Mouse (Mus musculus): ENCODE measurements around the gene Btg2. TPM values are rescaled to one million over a fixed set of nuclear protein-coding genes. Genes with fewer than 3 reads are reported as not detected.
A peak's percentile ranks its signal among the peaks of the same experiment; 100 is the strongest.

Btg2 gene
- total and polyA plus RNA-seq, 3 experiments: 18.9 to 55.2 (median 20.3) TPM

GRCm38 (mm10) chr1:134097956-134098725 is 19.2 kb upstream of the Btg2 start:
- DNase-seq: peak; percentile 76

DNA sequence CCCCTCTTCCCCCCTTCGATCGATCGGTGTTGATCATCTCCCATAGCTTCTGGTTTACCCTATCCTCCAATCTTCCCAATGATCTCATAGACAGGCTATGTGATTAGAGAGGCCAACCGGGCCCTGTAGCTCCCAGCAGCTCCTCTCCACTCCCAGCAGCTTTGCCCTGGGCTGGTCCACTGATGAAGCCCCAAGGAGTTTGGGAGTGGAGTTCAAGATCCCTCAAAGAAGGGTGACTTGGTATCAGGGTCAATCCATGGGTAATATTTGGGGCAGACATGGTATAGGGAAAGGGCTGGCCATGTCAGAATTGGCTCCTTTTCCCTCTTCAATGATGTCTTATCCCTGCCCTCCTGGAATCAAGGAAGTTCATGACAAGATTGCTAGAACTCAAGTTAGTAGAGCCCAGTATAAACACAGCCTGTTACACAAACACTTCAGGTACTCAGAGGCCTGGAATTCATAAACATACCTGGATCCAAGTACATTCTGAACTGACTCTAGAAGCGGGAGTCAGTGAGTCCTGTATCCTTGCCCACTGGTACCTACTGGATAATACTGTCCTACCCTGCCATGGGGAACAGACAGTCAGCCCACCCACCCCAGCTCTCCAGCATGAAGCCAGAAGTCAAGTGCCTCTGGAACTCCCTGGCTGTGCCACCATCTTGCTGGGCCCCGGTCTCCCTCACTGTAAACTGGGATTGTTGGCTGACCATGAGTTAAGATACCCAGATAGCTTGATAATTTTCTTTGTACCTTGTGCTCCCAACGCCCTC is 18.3 kb upstream of the Btg2 start:
- DNase-seq: no peak

DNA sequence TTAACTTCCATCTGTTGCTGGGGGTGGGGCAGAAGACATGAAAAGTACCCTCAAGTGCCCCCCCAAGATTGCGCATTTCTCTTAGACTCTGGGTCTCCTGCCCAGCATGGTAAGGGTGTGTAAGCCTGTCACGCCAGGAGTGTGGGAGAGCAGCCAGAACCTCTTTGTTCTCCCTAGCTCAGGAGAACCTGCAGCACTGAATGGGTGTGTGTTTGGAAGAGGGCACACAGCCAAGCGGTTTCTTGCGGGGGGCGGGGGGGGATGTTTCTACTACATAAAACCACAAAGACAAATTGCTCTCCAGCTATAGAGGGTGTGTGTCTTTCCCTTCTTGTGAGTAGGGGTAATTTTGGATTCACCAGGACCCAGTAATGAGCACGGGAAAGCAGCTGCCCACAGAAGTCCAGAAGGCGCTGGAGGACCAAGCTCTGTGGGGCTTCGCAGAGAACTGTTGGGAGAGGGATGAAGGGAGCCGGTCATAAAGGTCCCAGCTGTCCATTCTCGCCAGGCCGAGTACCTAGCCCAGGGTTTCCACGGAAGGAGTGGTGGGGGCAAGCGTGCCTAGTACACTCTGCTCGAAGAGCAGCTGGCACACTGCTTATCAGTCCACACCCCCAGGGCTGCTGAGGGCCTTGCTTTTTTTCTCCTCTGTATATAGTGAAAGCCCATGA is 17.5 kb upstream of the Btg2 start:
- no peak for DNase-seq

GRCm38 (mm10) chr1:134095721-134096120 is 16.8 kb upstream of the Btg2 start:
- no peak for DNase-seq

DNA sequence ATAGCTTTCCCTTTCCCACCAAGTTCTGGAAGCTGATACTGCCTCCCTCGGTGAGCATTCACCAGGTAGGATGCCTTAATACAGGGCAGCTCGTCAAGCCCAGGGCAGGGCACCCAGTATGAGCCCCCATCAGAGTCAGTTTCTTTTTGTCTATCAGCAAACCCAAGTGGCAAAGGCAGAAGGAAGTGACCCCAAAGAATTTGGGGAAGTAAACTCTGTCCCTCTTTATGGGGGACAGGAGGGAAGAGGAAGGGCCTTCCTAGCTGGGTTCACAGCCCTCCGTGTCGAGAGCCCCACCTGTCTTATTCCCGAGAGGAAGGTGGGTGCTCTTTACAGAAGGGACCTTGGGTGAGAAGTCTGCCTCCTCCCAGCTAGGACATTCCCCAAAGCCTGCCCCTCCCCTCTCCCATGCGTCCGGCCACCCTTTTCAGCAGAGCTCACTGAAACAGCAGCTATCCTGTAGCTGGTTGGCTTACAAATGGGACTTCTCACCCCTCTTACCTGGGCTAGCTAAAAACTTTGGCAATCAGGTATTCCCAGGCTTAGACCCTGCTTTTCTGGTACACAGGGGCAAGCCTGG is 16.2 kb upstream of the Btg2 start:
- DNase-seq: no peak

DNA sequence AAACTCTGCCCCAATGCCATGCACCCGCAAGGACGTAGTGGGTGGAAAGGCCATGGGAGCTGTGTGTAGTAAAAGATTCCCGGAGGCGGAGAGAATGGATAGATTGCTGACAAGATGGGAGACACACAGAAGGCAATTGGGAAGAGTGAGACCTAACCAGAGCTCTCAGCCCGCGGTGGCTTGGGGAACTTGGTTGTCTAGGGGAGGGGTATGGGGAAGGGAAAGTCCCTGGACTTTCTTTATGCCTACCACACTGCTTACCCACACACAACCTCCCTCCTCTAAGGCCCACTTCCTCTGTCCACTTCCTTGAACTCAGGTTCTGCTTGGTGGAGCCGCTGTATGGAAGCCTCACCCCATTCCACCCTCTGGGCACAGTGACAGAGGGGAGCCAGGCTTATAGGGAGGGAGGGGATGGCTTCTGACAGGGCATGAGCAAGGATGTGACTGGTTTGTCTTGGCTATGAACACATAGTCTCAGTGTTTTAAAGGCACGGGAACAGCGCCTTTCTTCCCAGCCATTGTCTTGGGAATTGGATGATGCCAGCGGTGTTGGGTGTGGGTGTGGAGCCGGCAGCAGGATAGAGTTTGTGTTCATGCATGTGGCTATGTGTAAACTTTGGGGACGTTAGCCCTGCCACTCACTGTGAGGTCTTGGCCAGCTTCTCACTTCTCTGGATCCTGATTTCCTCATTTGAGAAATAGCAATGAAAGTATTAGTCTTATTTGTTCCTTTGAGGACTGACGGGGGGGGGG is 15.0 kb upstream of the Btg2 start:
- peak; percentile 47 for DNase-seq

DNA sequence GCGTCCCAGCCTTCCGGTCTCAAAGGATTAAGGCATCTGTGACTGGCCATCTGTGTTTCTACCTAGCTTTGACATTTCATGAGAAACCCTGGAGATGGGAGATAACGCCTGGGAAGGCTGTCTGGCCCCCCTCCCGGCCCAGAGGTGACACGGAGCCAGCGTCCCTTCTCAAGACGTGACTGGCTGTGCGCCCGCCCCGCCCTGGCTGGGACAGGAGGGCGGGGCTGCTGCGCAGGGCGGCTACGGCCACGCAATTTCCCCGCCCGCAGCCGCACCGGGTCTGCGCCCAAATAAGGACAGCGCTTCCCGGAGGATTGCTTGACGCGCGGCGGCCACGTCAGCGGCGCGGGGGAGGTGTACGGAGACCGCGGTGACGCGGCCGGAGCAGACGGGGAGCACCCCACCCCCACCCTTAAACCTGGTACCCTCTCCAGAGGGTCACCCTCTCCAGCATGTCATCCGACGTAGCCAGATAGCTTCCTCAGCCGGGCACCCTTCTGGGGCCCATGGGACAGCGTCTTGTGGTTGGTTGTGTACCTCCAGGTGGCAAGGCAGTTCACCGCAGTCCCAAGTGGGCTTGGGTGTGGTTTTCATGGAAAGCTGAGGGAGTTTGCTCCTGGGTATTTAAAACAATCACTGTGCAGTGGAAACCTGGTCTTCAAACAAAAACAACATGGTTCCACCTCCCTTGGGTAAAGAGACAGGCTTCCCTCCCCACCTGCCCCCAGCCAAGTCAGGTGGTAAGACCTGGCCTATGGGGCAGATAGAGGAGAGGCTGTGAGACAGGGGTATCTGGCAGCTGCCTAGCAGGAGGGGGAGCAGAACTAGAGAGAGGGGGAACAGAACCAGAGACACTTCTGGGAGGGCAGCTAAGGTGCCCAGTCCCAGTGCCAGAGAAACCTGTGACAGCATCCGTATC is 14.2 kb upstream of the Btg2 start:
- peak; percentile 97 for DNase-seq

DNA sequence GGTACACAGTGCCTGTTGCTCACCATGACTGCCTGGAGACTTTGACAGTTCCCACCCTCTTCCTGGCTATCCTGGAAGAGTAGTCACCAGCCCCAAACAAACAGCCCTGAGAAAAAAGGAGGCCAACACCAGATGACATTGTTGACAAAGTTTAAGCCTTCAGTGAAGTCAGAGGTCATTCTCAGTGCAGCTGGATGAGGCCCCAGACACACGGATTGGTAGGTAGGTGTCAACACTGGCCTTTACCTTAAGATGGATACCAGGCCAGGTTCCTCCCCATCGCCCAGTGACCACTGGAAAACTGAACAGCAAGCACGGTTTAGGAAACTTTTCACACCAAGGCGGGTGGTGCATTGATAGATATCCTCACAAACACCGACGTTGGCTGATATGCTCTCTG is 13.4 kb upstream of the Btg2 start:
- no peak for DNase-seq

GRCm38 (mm10) chr1:134091851-134092250 is 12.9 kb upstream of the Btg2 start:
- peak; percentile 56 for DNase-seq

- no peak for DNase-seq
Measured at GRCm38 (mm10) chr1:134089074-134089473, 10.2 kb upstream of the Btg2 start.

DNA sequence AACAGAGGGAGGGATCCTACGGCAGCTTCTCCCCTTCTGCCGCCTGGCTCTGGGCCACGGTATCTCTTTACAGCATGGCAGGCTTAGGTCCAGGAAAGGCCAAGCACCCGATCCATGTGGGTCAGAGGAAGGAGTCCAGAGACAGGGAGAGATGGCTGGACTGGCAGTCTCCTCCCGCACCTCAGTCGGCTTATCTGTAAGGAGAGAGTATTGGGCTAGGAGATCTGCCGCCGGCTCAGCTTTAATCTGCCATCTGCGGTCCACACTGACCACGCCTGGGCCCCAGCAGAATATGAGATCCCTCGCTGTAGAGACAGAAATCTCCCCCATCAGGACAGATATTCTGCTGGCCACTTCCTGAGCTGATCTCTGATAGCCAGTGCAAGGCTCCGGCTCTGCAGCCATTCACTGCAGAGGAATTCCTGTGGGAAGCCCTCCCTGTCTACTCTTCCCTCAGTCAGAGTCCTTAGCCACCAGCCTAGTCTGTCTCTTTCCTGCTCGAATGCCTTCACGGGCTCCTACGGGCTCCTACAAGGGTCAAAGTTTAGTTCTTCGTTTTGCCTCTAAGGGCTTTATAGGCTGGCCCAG is 8.0 kb upstream of the Btg2 start:
- DNase-seq: no peak

- DNase-seq: no peak
Measured at GRCm38 (mm10) chr1:134086017-134086416, 7.1 kb upstream of the Btg2 start.

DNA sequence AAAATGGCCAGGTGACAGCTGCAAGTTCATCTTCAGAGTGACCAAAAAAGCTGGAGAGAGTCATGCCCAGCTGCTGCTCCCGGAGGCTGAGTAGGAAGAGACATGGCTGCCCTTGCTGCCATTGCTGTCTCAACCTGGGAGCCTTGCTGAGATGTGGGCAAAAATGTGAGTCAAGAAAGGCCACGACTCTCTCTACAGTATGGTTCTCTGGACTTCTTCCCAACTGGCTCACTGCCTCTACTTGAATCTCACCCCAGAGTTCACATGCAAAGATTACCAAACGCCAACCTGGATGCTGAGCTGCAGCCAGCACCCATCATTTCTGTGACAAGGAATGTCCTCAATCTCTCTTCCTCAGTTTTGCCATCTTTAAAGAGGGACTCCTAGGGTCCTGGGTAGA is 5.2 kb upstream of the Btg2 start:
- no peak for DNase-seq

DNA sequence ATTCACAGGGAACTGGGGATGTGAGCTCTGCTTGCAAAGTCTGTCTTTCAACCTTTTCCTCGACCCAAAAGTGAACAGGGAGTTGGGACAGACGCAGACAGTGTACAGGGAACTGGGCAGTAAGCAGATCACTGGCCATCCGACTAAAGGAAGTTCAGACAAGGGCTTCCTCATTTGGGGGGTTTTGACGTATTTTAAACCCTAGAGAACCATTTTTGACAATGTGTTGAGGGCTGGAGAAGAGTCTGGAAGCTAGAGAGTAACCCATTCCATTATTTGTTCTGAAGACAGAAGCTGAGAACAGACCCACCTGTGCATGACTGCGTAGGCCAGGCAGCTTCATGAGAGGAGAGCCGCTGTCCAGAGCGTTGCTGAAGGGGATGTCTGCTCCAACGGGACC is 4.8 kb upstream of the Btg2 start:
- no peak for DNase-seq

- DNase-seq: peak; percentile 83
Measured at GRCm38 (mm10) chr1:134082987-134083516, 4.1 kb upstream of the Btg2 start.

DNA sequence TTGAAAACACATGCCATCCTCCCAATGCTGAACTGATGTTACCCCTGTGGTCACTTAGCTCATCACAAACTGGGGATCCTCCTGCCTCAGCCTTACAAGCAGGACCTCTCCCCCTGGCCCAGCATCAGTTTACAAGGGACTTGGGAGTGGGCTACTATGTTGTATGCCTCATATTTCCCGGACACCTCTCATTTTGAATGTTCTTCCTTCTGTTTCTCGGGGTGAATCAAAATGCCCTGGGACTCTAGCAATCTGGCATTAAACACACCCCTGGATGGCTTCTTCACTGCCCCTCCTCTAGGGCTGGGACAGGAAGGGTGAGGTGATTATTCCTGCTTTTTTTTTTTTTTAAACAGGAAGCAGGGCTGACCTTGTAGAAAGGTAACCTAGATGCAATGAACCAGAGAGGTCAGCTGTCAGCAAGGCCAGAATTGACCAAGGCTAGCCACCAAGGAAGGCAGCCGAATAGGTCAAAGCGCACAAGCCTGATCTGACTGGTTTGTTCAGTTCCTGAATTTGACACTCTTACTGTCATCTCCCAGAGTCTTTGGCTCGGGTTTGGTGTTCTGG is 2.0 kb upstream of the Btg2 start:
- no peak for DNase-seq

GRCm38 (mm10) chr1:134080406-134080805 is 1.5 kb upstream of the Btg2 start:
- DNase-seq: no peak

DNA sequence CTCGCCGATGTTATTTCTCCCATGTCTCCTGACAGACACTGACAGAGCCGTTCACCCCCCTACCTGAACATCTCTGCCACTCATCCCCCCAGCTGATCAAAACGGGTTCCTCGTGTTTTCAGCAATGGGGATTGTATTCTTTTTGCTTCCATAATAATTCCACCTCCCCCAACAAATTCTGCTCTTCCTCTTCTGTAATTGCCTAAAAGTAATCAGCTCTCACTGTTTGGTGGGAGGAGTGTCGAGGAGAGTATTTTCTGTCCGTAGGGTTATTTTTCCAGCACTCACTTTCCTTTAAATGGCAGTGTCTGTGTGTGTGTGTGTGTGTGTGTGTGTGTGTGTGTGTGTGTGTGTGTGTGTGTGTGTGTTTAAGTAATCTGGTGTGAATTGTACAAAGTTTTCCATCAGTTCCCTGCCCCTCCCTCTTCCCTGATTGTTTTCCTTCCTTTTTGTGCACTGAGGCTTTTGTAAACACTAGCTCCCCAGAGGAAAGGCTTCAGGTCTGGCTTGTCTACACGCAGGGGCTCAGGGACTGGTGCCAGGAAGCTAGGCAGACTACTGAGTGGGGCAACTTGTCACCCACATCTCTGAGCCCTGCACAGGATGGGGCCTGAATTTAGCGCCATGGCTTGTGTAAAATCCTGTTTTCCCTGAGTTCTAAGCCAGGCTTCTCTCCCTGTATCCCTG is 700 bp upstream of the Btg2 start:
- peak; percentile 61 for DNase-seq

All from adrenal gland, adult 2 months (tissue).